Mouse (Mus musculus) kidney, embryonic 16.5 days (tissue): Measurements from ENCODE around the gene Shc2. TPM values are rescaled to one million over a fixed set of nuclear protein-coding genes. Genes with fewer than 3 reads are reported as not detected.

Source experiments
- ATAC-seq: fragments of 200-750 bp; cut with Nextera tagmentation; 2 replicates; pipeline ENCODE4 v1.8.0; 2017; ENCODE audit warnings: moderate TSS enrichment; ENCODE audit not compliant: low FRiP score, low TSS enrichment
- H3K27ac ChIP-seq: fragments of 300-500 bp; sonication (generic); 2 replicates; pipeline ENCODE4 v1.5.1; 2014; ENCODE audit warnings: low read length
- H3K27me3 ChIP-seq: fragments of 300-500 bp; sonication (generic); 2 replicates; pipeline ENCODE4 v1.6.1; 2014; ENCODE audit warnings: low read length, control low read depth, mixed read lengths; ENCODE audit not compliant: insufficient read depth
- H3K36me3 ChIP-seq: fragments of 300-500 bp; sonication (generic); 2 replicates; pipeline ENCODE4 v1.6.1; 2014; ENCODE audit warnings: low read length, control low read depth, mixed read lengths; ENCODE audit not compliant: insufficient read depth
- H3K4me1 ChIP-seq: fragments of 300-500 bp; sonication (generic); 2 replicates; pipeline ENCODE4 v1.6.1; 2014; ENCODE audit warnings: low read length, control low read depth, mixed read lengths; ENCODE audit not compliant: insufficient read depth
- H3K4me2 ChIP-seq: fragments of 300-500 bp; sonication (generic); replicated peaks from 2 replicates; pipeline ENCODE4 v1.6.1; 2014; ENCODE audit warnings: low read depth, low read length
- H3K4me3 ChIP-seq: fragments of 300-500 bp; sonication (generic); 2 replicates; pipeline ENCODE4 v1.5.1; 2014; ENCODE audit warnings: mild to moderate bottlenecking, low read length
- H3K9ac ChIP-seq: fragments of 300-500 bp; sonication (generic); replicated peaks from 2 replicates; pipeline ENCODE4 v1.6.1; 2014; ENCODE audit warnings: low read length
- H3K9me3 ChIP-seq: fragments of 300-500 bp; sonication (generic); 2 replicates; pipeline ENCODE4 v1.6.1; 2016; ENCODE audit warnings: low read length, control low read depth
- WGBS: fragments of 180-500 bp; shearing (Covaris S2); extraction: QIAGEN DNeasy Blood & Tissue Kit; methylation state at CpG from one replicate; pipeline ENCODE4 v1.1.7; 2014; 5-methylcytosine and 5-hydroxymethylcytosine counted together
- polyA plus RNA-seq: library from polyadenylated mRNA; unstranded; fragments of >200 nt; fragmentation: Nextera tagmentation; extraction: Ambion mirVana; gene quantifications from 2 replicates; pipeline ENCODE4 v1.2.1, GENCODE M21; 2015

Gene Shc2
- polyA plus RNA-seq, 1 experiment from 2014 or later = 9.0 TPM

DNA sequence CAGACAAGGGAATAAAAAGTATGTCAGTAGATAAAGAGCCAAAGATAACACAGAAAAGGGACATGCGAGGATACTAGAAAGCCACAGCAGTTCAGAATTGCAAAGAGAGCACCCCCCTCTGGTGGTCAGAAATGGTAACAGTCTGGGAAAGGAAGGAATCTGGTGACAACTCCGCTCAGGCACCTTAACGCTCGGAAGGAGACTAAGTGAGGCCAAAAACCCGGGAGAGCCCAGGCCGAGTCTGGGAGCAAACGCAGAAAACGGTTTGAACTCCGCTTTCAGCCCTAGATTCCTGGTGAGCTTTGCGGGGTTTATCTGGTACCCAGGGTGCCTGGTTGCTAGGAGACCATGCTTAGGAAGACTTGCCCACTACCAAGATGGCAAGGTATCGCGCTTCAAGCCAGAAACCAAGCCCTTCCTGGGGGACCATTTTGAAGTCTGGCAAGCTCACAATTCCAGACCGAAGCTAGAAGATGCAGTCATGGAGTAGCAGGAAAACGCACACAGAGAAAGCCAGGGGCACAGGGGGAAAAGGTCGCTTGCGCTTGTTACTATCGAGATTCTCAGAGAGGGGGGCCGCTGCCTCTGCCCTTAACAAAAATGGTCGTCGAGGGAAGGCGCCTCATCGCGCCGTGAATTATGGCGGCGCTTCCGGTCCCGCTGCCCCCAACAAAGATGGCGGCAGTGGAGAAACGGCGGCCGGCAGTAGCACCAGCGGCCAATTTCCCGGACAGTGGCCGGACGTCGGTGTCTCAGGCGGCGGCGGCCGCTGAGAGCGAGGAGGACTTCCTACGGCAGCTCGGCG, 31.3 kb upstream of the Shc2 start, which contains the start of gene Tpgs1:
TSS of gene Tpgs1 (plus strand) at position 599 of the 805 bp plus-strand sequence.
- no peaks in the 10 kb centered on the region for H3K9me3 ChIP-seq
- peak within 1 kb of the TSS; percentile 95 for H3K4me3 ChIP-seq
- peak within 1 kb of the TSS; percentile 95 for H3K27ac ChIP-seq
- WGBS = under 1% methylated on average over 42 of the region's 45 CpGs
- H3K9ac ChIP-seq = peak within 1 kb of the TSS; percentile 94
- H3K4me2 ChIP-seq = peak within 1 kb of the TSS; percentile 92
- H3K36me3 ChIP-seq = peaks cover 4% of the 10 kb centered on the region; the same call in 1 of the 2 replicates
- H3K27me3 ChIP-seq = no peaks in the 10 kb centered on the region
- ATAC-seq = peak; percentile 59
- H3K4me1 ChIP-seq = peaks cover 27% of the 10 kb centered on the region

GRCm38 (mm10) chr10:79668076-79668475, 30.4 kb upstream of the Shc2 start:
- 85% methylated on average over 5 of the region's 5 CpGs for WGBS
- H3K4me3 ChIP-seq = no peak overlapping the region

DNA sequence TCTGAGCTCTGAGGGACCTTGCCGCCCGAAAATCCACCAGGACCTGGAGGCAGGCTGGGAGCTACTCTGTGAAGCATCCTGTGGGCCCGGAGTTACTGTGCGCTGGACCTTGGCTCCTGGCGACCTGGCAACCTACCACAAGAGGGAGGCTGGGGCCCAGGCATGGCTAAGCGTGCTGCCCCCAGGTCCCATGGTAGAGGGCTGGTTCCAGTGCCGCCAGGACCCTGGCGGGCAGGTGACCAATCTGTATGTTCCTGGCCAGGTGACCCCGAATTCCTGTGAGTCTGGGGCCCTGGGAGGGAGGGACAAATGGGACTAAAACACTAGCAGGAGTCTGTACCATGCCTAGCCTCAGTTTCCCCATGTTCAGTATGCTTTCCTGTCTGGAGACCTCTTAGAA, 28.8 kb upstream of the Shc2 start:
- Histone ChIP-seq H3K9me3 (no peaks in the 10 kb centered on the region), H3K27ac (no peak overlapping the region), H3K9ac (no peak overlapping the region), H3K36me3 (no peaks in the 10 kb centered on the region), H3K27me3 (no peaks in the 10 kb centered on the region), H3K4me1 (peaks cover 18% of the 10 kb centered on the region), H3K4me3 (no peak overlapping the region), H3K4me2 (no peak overlapping the region)
- no peak for ATAC-seq
- WGBS = 60% methylated on average over 9 of the region's 9 CpGs

More at GRCm38 (mm10) chr10:79668076-79668475, 30.4 kb upstream of the Shc2 start:
- ATAC-seq = no peak
- Histone ChIP-seq H3K9me3 (no peaks in the 10 kb centered on the region), H3K4me1 (peaks cover 29% of the 10 kb centered on the region), H3K27me3 (no peaks in the 10 kb centered on the region), H3K36me3 (peaks cover 1% of the 10 kb centered on the region; the same call in 1 of the 2 replicates), H3K27ac (no peak overlapping the region), H3K9ac (no peak overlapping the region), H3K4me2 (no peak overlapping the region)

DNA sequence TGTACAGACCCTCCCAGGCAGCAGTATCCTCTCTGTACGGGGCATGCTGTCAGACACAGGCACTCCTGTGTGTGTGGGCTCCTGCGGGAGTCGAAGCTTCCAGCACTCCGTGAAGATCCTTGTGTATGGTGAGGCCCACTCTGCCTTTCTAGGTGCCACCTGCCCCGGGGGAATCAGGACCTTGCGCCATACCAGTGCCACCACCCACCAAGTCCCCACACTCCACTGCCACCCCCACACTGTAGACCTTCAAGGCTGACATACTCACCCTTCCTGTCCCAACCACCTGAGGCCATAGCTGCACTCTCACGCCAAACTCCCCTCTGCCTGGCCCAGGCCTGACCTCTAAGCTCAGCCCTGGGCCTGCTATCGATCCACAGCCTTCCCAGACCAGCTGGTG, 27.3 kb upstream of the Shc2 start:
- H3K4me2 ChIP-seq = no peak overlapping the region

DNA sequence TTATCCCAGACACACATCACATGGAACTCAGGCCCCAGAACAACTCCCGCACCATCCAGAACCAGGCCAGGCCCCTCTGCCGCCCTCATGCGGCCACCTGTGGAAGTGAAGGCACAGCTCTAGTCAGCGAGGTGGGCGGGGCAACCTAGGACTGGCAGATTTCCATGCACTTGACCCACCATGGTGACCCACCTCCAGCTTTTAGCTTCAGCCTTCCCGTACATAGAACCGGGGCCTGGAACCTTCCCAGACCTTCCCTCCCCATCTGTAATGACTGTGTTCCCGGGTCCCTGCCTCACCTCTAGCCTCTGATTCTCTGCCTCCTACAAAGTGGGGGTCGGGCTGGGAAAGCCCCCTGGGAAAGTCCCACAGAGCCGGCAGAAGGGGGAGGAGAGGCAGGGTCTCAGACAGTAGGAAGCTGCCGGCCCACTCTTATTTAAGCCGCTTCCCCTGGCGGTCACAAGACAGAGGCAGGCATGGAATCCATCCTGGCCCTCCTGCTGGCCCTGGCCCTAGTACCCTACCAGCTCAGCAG, 26.5 kb upstream of the Shc2 start, which contains the start of gene Madcam1:
TSS of gene Madcam1 (plus strand) at position 429 of the 535 bp plus-strand sequence.
- Histone ChIP-seq H3K4me3 (no peak within 1 kb of the TSS), H3K9me3 (no peaks in the 10 kb centered on the region), H3K36me3 (no peaks in the 10 kb centered on the region), H3K4me2 (no peak within 1 kb of the TSS), H3K27ac (no peak within 1 kb of the TSS), H3K9ac (no peak within 1 kb of the TSS; the same call in 1 of the 2 replicates), H3K4me1 (0 out of 2 replicates have a peak, but pooled peaks cover 7% of the 10 kb centered on the region), H3K27me3 (no peaks in the 10 kb centered on the region)
- peak; percentile 36; the same call in 1 of the 2 replicates for ATAC-seq
- WGBS = 8% methylated on average over 13 of the region's 13 CpGs

More for the DNA sequence above, 27.3 kb upstream of the Shc2 start:
- 87% methylated on average over 8 of the region's 8 CpGs for WGBS
- no peaks in the 10 kb centered on the region for H3K9me3 ChIP-seq
- peaks cover 7% of the 10 kb centered on the region for H3K4me1 ChIP-seq
- H3K36me3 ChIP-seq = no peaks in the 10 kb centered on the region
- H3K9ac ChIP-seq = no peak overlapping the region
- no peak overlapping the region for H3K27ac ChIP-seq
- ATAC-seq = no peak
- H3K4me3 ChIP-seq = no peak overlapping the region
- H3K27me3 ChIP-seq = no peaks in the 10 kb centered on the region

DNA sequence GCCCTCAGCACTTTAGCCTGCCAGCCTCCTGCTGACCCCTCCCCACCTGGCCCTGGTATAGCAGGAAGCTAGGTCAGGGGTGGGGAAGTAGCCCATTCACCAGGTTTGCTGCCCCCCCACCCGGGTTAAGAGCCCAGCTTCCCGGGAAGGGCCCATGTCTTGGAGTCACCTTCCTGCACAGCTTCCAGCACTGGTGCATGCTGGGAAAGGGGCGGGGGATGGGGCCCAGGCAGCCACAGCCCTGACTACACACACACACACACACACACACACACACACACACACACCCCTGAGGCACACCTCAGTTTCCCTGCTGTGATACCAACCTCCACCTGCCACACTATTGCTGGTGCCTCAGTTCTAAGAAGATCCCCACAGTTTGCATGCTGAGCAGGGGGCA, 24.1 kb upstream of the Shc2 start:
- Histone ChIP-seq H3K9ac (no peak overlapping the region), H3K9me3 (no peaks in the 10 kb centered on the region), H3K27ac (no peak overlapping the region), H3K4me2 (no peak overlapping the region), H3K4me3 (no peak overlapping the region), H3K27me3 (no peaks in the 10 kb centered on the region), H3K36me3 (no peaks in the 10 kb centered on the region), H3K4me1 (0 out of 2 replicates have a peak, but pooled peaks cover 7% of the 10 kb centered on the region)
- 48% methylated on average over 3 of the region's 3 CpGs for WGBS
- no peak for ATAC-seq

DNA sequence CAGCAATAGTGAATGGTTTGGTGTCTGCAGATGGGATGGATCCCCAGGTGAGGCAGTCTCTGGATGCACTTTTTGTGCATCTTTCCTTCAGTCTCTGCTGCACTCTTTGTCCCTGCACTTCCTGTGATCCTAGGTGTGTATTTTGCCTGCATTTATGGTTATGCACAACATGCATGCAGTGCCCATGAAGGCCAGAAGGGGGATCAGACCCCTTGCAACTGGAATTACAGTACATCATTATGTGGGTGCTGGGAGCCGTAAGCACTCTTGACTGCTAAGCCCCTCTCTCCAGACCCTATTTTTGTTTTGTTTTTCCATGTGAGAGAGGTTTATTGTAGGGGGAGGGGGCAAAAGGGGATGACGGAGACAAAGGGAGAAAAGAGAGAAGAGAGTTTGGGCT, 22.6 kb upstream of the Shc2 start:
- Histone ChIP-seq H3K4me3 (no peak overlapping the region), H3K9me3 (no peaks in the 10 kb centered on the region), H3K27me3 (0 out of 2 replicates have a peak, but pooled peaks cover 2% of the 10 kb centered on the region), H3K4me2 (no peak overlapping the region), H3K9ac (no peak overlapping the region), H3K27ac (no peak overlapping the region), H3K4me1 (0 out of 2 replicates have a peak, but pooled peaks cover 7% of the 10 kb centered on the region), H3K36me3 (no peaks in the 10 kb centered on the region)
- ATAC-seq = no peak
- 70% methylated on average over 2 of the region's 2 CpGs for WGBS

DNA sequence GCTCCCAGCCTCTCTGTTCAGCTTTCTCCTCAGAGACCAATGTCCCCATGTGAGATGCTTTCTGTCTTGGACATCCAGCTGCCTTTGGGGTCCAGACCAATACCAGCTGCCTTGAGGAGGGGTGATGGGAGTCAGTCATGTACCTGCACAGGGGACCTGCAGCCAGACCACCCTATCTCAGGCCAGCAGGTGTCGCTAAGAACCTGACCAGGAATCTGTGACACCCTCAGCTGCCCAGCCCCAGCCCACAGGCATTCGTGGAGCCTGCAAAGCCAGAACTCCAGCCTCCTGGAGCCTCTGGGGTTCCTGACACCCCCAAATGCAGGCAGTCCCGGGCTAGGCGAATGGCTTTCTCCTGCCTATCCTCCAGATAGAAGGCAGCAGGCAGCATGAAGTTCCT, 21.1 kb upstream of the Shc2 start:
- Histone ChIP-seq H3K27me3 (0 out of 2 replicates have a peak, but pooled peaks cover 4% of the 10 kb centered on the region), H3K9ac (no peak overlapping the region), H3K36me3 (no peaks in the 10 kb centered on the region), H3K9me3 (no peaks in the 10 kb centered on the region), H3K27ac (no peak overlapping the region), H3K4me3 (no peak overlapping the region), H3K4me1 (0 out of 2 replicates have a peak, but pooled peaks cover 1% of the 10 kb centered on the region), H3K4me2 (no peak overlapping the region)
- WGBS = 9% methylated on average over 4 of the region's 4 CpGs
- ATAC-seq = peak; percentile 17; the same call in 1 of the 2 replicates

GRCm38 (mm10) chr10:79654946-79655395, 17.3 kb upstream of the Shc2 start:
- H3K27me3 ChIP-seq = 0 out of 2 replicates have a peak, but pooled peaks cover 4% of the 10 kb centered on the region
- no peak overlapping the region for H3K4me2 ChIP-seq
- H3K4me3 ChIP-seq = no peak overlapping the region
- no peak for ATAC-seq
- no peaks in the 10 kb centered on the region for H3K9me3 ChIP-seq
- H3K9ac ChIP-seq = no peak overlapping the region
- whole genome bisulfite sequencing = 42% methylated on average over 1 of the region's 1 CpGs
- no peak overlapping the region for H3K27ac ChIP-seq
- H3K4me1 ChIP-seq = no peaks in the 10 kb centered on the region
- no peaks in the 10 kb centered on the region for H3K36me3 ChIP-seq
